Comparison of ENCODE assay signal across 8 mouse cellular contexts in genomic region chr16:11069710-11070420, GRCm38 (mm10). TPM values are rescaled to one million over a fixed set of nuclear protein-coding genes. Genes with fewer than 3 reads are reported as not detected.
DNase-seq lines count a peak whose midpoint lies in the region; ATAC-seq lines count a peak whose summit lies in the region.

No protein-coding gene starts in this region.

- peaks cover 37% of the 10 kb centered on the region for H3K36me3 ChIP-seq in neural tube, embryonic 15.5 days

- peak; percentile 32 for DNase-seq in cerebellum, adult 11-12 months
- DNase-seq in thymus, postnatal 14 days: peak; percentile 39
- no peak for DNase-seq in thymus, postnatal 4 days
- DNase-seq in kidney, adult 18-20 months: peak; percentile 72
- no peak for DNase-seq in testis, postnatal 14 days (ENCODE audit: low spot score)
- no peak for DNase-seq in natural killer cell, adult 2 months (ENCODE audit: low spot score in 2 of 2)

- H3K4me1 ChIP-seq in neural tube, embryonic 15.5 days: peaks cover 72% of the 10 kb centered on the region

- H3K9ac ChIP-seq in neural tube, embryonic 15.5 days (replicated peaks): no peak overlapping the region

- H3K27ac ChIP-seq in neural tube, embryonic 15.5 days (replicated peaks): no peak overlapping the region

- no peaks in the 10 kb centered on the region for H3K9me3 ChIP-seq in neural tube, embryonic 15.5 days (replicated peaks)

- no peaks in the 10 kb centered on the region for H3K27me3 ChIP-seq in neural tube, embryonic 15.5 days (replicated peaks)

- no peak for ATAC-seq in cerebellum, adult (ENCODE audit: insufficient number of reproducible peaks, low FRiP score, low TSS enrichment)
- ATAC-seq in neural tube, embryonic 15.5 days (ENCODE audit: low FRiP score): no peak

- H3K4me2 ChIP-seq in neural tube, embryonic 15.5 days: peak overlapping the region; percentile 31; the same call in 1 of the 2 replicates

- H3K4me3 ChIP-seq in neural tube, embryonic 15.5 days (replicated peaks): no peak overlapping the region

- 74% methylated on average over 7 of the region's 7 CpGs for WGBS in neural tube, embryonic 15.5 days

RNA-seq across cellular contexts. Expression of gene Litaf, which starts 3.9 kb away (rescaled TPM):
- polyA plus RNA-seq in neural tube, embryonic 15.5 days (2015; fragmentation: Nextera tagmentation; extraction: Ambion mirVana): 26.1 and 39.5 TPM in 2 replicates

RNA-seq across cellular contexts. Expression of gene Snn, which starts 9.1 kb away (rescaled TPM):
- 104 and 107 TPM in 2 replicates for polyA plus RNA-seq in neural tube, embryonic 15.5 days (2015; fragmentation: Nextera tagmentation; extraction: Ambion mirVana)

Comparison
In these comparisons a context has a peak if more than half of its experiments do, and no peak if none do; other contexts are left out.
1. DNase-seq: peak in cerebellum, adult 11-12 months (single experiment), thymus, postnatal 14 days (single experiment) and kidney, adult 18-20 months (single experiment); none in thymus, postnatal 4 days (single experiment), testis, postnatal 14 days (single experiment) and natural killer cell, adult 2 months (0 of 2).